ENCODE assay signal across 8 mouse cellular contexts in the genomic region with DNA sequence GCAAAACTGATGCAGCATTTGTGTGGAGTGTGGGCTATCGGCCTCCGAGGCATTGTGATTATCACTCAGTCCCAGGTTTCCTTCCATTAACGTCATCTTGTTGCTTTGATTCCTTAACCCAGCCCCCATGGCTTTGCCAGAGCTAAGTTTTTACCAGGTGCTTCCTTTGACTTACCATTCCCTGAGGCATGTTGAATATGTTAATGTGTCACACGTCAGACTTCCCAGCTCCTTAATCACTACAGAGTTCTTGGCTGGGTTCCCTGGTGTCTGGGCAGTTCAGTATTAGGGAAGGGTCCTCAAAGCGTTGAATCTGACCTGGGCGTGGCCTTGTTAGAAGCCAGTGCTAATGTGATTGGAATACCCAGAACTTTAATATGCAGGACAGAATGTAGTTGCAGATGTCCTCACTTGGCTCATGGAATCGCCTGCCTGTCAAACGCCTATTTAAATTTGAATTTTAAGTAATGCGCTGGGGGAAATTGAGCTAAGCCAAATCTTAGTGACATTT. TPM values are rescaled to one million over a fixed set of nuclear protein-coding genes. Genes with fewer than 3 reads are reported as not detected.
A peak's percentile ranks its signal among the peaks of the same experiment; 100 is the strongest.
DNase-seq lines count a peak whose midpoint lies in the region; ATAC-seq lines count a peak whose summit lies in the region.

No protein-coding gene starts in this region.

- H3K27ac ChIP-seq in midbrain, embryonic 12.5 days (replicated peaks) = no peak overlapping the region; the same call in 1 of the 2 replicates
- no peak overlapping the region for H3K27ac ChIP-seq in midbrain, embryonic 11.5 days (ENCODE audit: low read depth, low read length)
- H3K27ac ChIP-seq in intestine, embryonic 14.5 days (ENCODE audit: low read depth) = peak overlapping the region; percentile 85
- peak overlapping the region; percentile 64; the same call in 1 of the 2 replicates for H3K27ac ChIP-seq in stomach, embryonic 14.5 days (ENCODE audit: low read length)

- no peaks in the 10 kb centered on the region for H3K36me3 ChIP-seq in midbrain, embryonic 12.5 days
- H3K36me3 ChIP-seq in midbrain, embryonic 11.5 days (ENCODE audit: control insufficient read depth, insufficient read depth, low read length) = no peaks in the 10 kb centered on the region
- H3K36me3 ChIP-seq in intestine, embryonic 14.5 days (ENCODE audit: control insufficient read depth, insufficient read depth, low read length) = no peaks in the 10 kb centered on the region
- no peaks in the 10 kb centered on the region for H3K36me3 ChIP-seq in stomach, embryonic 14.5 days (ENCODE audit: control insufficient read depth, insufficient read depth, low read length)

- 74% methylated on average over 9 of the region's 9 CpGs for WGBS in midbrain, embryonic 12.5 days
- 75% methylated on average over 9 of the region's 9 CpGs for WGBS in midbrain, embryonic 11.5 days
- WGBS in intestine, embryonic 14.5 days = 56% methylated on average over 9 of the region's 9 CpGs
- 57% methylated on average over 9 of the region's 9 CpGs for WGBS in stomach, embryonic 14.5 days

- H3K4me1 ChIP-seq in midbrain, embryonic 12.5 days = no peaks in the 10 kb centered on the region; the same call in 1 of the 2 replicates
- no peaks in the 10 kb centered on the region for H3K4me1 ChIP-seq in midbrain, embryonic 11.5 days (ENCODE audit: control insufficient read depth, insufficient read depth, low read length)
- peaks cover 17% of the 10 kb centered on the region; the same call in 1 of the 2 replicates for H3K4me1 ChIP-seq in intestine, embryonic 14.5 days (replicated peaks; ENCODE audit: control insufficient read depth, insufficient read depth, low read length)
- H3K4me1 ChIP-seq in stomach, embryonic 14.5 days (ENCODE audit: control insufficient read depth, insufficient read depth, low read length) = peaks cover 10% of the 10 kb centered on the region; the same call in 1 of the 2 replicates

- H3K27me3 ChIP-seq in midbrain, embryonic 12.5 days = no peaks in the 10 kb centered on the region
- no peaks in the 10 kb centered on the region for H3K27me3 ChIP-seq in midbrain, embryonic 11.5 days (ENCODE audit: control insufficient read depth, insufficient read depth, low read length)
- H3K27me3 ChIP-seq in intestine, embryonic 14.5 days (replicated peaks; ENCODE audit: control insufficient read depth, insufficient read depth, low read length) = no peaks in the 10 kb centered on the region
- H3K27me3 ChIP-seq in stomach, embryonic 14.5 days (ENCODE audit: control insufficient read depth, insufficient read depth, low read length) = no peaks in the 10 kb centered on the region

- no peak overlapping the region for H3K9ac ChIP-seq in midbrain, embryonic 12.5 days (replicated peaks)
- H3K9ac ChIP-seq in midbrain, embryonic 11.5 days (ENCODE audit: low read length) = no peak overlapping the region
- no peak overlapping the region for H3K9ac ChIP-seq in intestine, embryonic 14.5 days (ENCODE audit: low read length)
- H3K9ac ChIP-seq in stomach, embryonic 14.5 days (replicated peaks; ENCODE audit: low read depth, low read length) = no peak overlapping the region

- H3K4me2 ChIP-seq in midbrain, embryonic 12.5 days (replicated peaks) = no peak overlapping the region
- H3K4me2 ChIP-seq in midbrain, embryonic 11.5 days = no peak overlapping the region
- H3K4me2 ChIP-seq in intestine, embryonic 14.5 days (ENCODE audit: low read length) = no peak overlapping the region
- H3K4me2 ChIP-seq in stomach, embryonic 14.5 days (replicated peaks; ENCODE audit: low read depth, low read length) = no peak overlapping the region

- no peaks in the 10 kb centered on the region for H3K9me3 ChIP-seq in midbrain, embryonic 12.5 days
- H3K9me3 ChIP-seq in midbrain, embryonic 11.5 days (ENCODE audit: control insufficient read depth, low read length) = no peaks in the 10 kb centered on the region
- no peaks in the 10 kb centered on the region for H3K9me3 ChIP-seq in intestine, embryonic 14.5 days (ENCODE audit: control insufficient read depth, low read length)
- no peaks in the 10 kb centered on the region for H3K9me3 ChIP-seq in stomach, embryonic 14.5 days (ENCODE audit: control insufficient read depth, low read depth, low read length)

- no peak overlapping the region for H3K4me3 ChIP-seq in midbrain, embryonic 12.5 days
- H3K4me3 ChIP-seq in midbrain, embryonic 11.5 days (ENCODE audit: low read depth, low read length) = no peak overlapping the region
- H3K4me3 ChIP-seq in intestine, embryonic 14.5 days (ENCODE audit: low read depth, low read length) = no peak overlapping the region
- H3K4me3 ChIP-seq in stomach, embryonic 14.5 days (ENCODE audit: low read depth, low read length) = no peak overlapping the region

- DNase-seq in midbrain, embryonic 11.5 days (ENCODE audit: low spot score, missing footprints) = no peak
- DNase-seq in heart, adult 18-20 months = peak; percentile 40 to 55
- DNase-seq in intestine, embryonic 14.5 days (ENCODE audit: low spot score) = no peak
- DNase-seq in frontal cortex, postnatal 25 days (ENCODE audit: low spot score in 2 of 2) = no peak
- DNase-seq in layer of hippocampus, postnatal 25 days (ENCODE audit: extremely low spot score in 1 of 2, low spot score in 1 of 2) = no peak

- peak; percentile 58; the same call in 1 of the 2 replicates for ATAC-seq in midbrain, embryonic 12.5 days (ENCODE audit: low FRiP score, low read depth)
- no peak for ATAC-seq in midbrain, embryonic 11.5 days (ENCODE audit: low FRiP score)
- no peak for ATAC-seq in intestine, embryonic 14.5 days (replicated peaks; ENCODE audit: low FRiP score, low TSS enrichment, low read depth)
- no peak for ATAC-seq in stomach, embryonic 14.5 days (ENCODE audit: insufficient number of reproducible peaks, insufficient read depth, low FRiP score, low read depth)
- ATAC-seq in activated CD4-positive, CD25-positive, alpha-beta regulatory T cell, adult 4 months = no peak

RNA-seq across cellular contexts. Expression of gene Itpr1, which starts 23.6 kb away (rescaled TPM):
- polyA plus RNA-seq in midbrain, embryonic 12.5 days (2016; fragmentation: Nextera tagmentation; extraction: Ambion mirVana) = 7.3 and 7.4 TPM in 2 replicates
- polyA plus RNA-seq in midbrain, embryonic 11.5 days (2014; fragmentation: Nextera tagmentation; extraction: Ambion mirVana) = 5.2 and 5.4 TPM in 2 replicates
- 10 to 100 TPM; 37.0 to 48.1 TPM for total RNA-seq in heart, adult 18-20 months (2021)
- 14.5 and 15.6 TPM in 2 replicates for polyA plus RNA-seq in intestine, embryonic 14.5 days (2014; fragmentation: Nextera tagmentation; extraction: Ambion mirVana)
- 13.4 and 13.5 TPM in 2 replicates for polyA plus RNA-seq in stomach, embryonic 14.5 days (2014; fragmentation: Nextera tagmentation; extraction: Ambion mirVana)
- 10 to 100 TPM; 15.8 to 21.2 TPM for polyA plus RNA-seq in activated CD4-positive, CD25-positive, alpha-beta regulatory T cell, adult 4 months (2017; shearing (Covaris generic))
- total RNA-seq in layer of hippocampus, postnatal 25 days (2021) = 100 to 1,000 TPM; 258 to 259 TPM

RNA-seq across cellular contexts. Expression of gene Sumf1, which starts 51.1 kb away (rescaled TPM):
- polyA plus RNA-seq in midbrain, embryonic 12.5 days (2016; fragmentation: Nextera tagmentation; extraction: Ambion mirVana) = 14.0 and 15.9 TPM in 2 replicates
- polyA plus RNA-seq in midbrain, embryonic 11.5 days (2014; fragmentation: Nextera tagmentation; extraction: Ambion mirVana) = 14.0 and 15.4 TPM in 2 replicates
- 10 to 100 TPM; 13.6 to 14.5 TPM for total RNA-seq in heart, adult 18-20 months (2021)
- polyA plus RNA-seq in intestine, embryonic 14.5 days (2014; fragmentation: Nextera tagmentation; extraction: Ambion mirVana) = 20.3 and 21.7 TPM in 2 replicates
- polyA plus RNA-seq in stomach, embryonic 14.5 days (2014; fragmentation: Nextera tagmentation; extraction: Ambion mirVana) = 23.6 and 23.9 TPM in 2 replicates
- polyA plus RNA-seq in activated CD4-positive, CD25-positive, alpha-beta regulatory T cell, adult 4 months (2017; shearing (Covaris generic)) = 1 to 10 TPM; 6.3 to 7.6 TPM
- 10 to 100 TPM; 18.0 to 19.1 TPM for total RNA-seq in layer of hippocampus, postnatal 25 days (2021)

Comparison
In these comparisons a context has a peak if more than half of its experiments do, and no peak if none do; other contexts are left out.
1. H3K27ac ChIP-seq: peak in intestine, embryonic 14.5 days (single experiment) and stomach, embryonic 14.5 days (single experiment); none in midbrain, embryonic 12.5 days (single experiment) and midbrain, embryonic 11.5 days (single experiment).
2. DNase-seq: peak in heart, adult 18-20 months (2 of 2); none in midbrain, embryonic 11.5 days (single experiment), intestine, embryonic 14.5 days (single experiment), frontal cortex, postnatal 25 days (0 of 2) and layer of hippocampus, postnatal 25 days (0 of 2).